Mouse (Mus musculus) testis, adult 2 months (tissue): Measurements from ENCODE around the gene Smurf1. TPM values are rescaled to one million over a fixed set of nuclear protein-coding genes. Genes with fewer than 3 reads are reported as not detected.
A peak's percentile ranks its signal among the peaks of the same experiment; 100 is the strongest.

Source experiments
- H3K27ac ChIP-seq: fragments of 200-500 bp; 2 replicates; pipeline ENCODE4 v1.5.1; 2012; ENCODE audit warnings: low read depth, low read length; ENCODE audit not compliant: control insufficient read depth, insufficient read depth
- H3K27me3 ChIP-seq: fragments of 200-500 bp; 2 replicates; pipeline ENCODE4 v1.6.1; 2012; ENCODE audit warnings: mild to moderate bottlenecking, low read length, moderate library complexity; ENCODE audit not compliant: control insufficient read depth, insufficient read depth
- H3K36me3 ChIP-seq: fragments of 200-500 bp; 2 replicates; pipeline ENCODE4 v1.6.1; 2012; ENCODE audit warnings: mild to moderate bottlenecking, low read length; ENCODE audit not compliant: control insufficient read depth, insufficient read depth
- H3K4me1 ChIP-seq: fragments of 200-500 bp; 2 replicates; pipeline ENCODE4 v1.6.1; 2012; ENCODE audit warnings: low read length; ENCODE audit not compliant: control insufficient read depth, insufficient read depth
- H3K4me3 ChIP-seq: fragments of 200-500 bp; 2 replicates; pipeline ENCODE4 v1.5.1; 2012; ENCODE audit warnings: low read depth, mild to moderate bottlenecking, low read length, moderate library complexity, mixed read lengths; ENCODE audit not compliant: control insufficient read depth
- CTCF ChIP-seq: fragments of 200-500 bp; IDR thresholded peaks from 2 replicates; pipeline ENCODE4 v1.5.1; 2012; ENCODE audit warnings: low read depth, mild to moderate bottlenecking, inconsistent platforms, low read length, moderate library complexity; ENCODE audit not compliant: control insufficient read depth, insufficient read depth, insufficient replicate concordance
- POLR2A ChIP-seq: fragments of 200-500 bp; IDR thresholded peaks from 2 replicates; pipeline ENCODE4 v1.6.1; 2012; ENCODE audit warnings: low read depth, mild to moderate bottlenecking, inconsistent platforms, low read length, moderate library complexity; ENCODE audit not compliant: control insufficient read depth
- polyA plus RNA-seq: library from polyadenylated mRNA; depleted of rRNA; stranded (reverse); fragments of >200 nt; gene quantifications from 2 replicates; pipeline ENCODE4 v1.2.3, GENCODE M21; 2012

The Smurf1 gene
- polyA plus RNA-seq, 1 experiment = 30.4 TPM

GRCm38 (mm10) chr5:144915828-144916227 is 49.8 kb downstream of the Smurf1 start:
- TF ChIP-seq CTCF (no peak), POLR2A (no peak)
- no peaks in the 10 kb centered on the region for H3K36me3 ChIP-seq
- H3K4me3 ChIP-seq = no peak overlapping the region
- no peaks in the 10 kb centered on the region for H3K27me3 ChIP-seq
- H3K27ac ChIP-seq = no peak overlapping the region
- peaks cover 14% of the 10 kb centered on the region for H3K4me1 ChIP-seq

- no peak overlapping the region for H3K27ac ChIP-seq
- no peaks in the 10 kb centered on the region for H3K36me3 ChIP-seq
- TF ChIP-seq CTCF (no peak), POLR2A (no peak)
- H3K27me3 ChIP-seq = no peaks in the 10 kb centered on the region
- H3K4me3 ChIP-seq = no peak overlapping the region
- peaks cover 6% of the 10 kb centered on the region for H3K4me1 ChIP-seq
These were observed 51.2 kb downstream of the Smurf1 start for GRCm38 (mm10) chr5:144914433-144914906.

GRCm38 (mm10) chr5:144913923-144914322 is 51.7 kb downstream of the Smurf1 start:
- H3K4me3 ChIP-seq = no peak overlapping the region
- H3K27me3 ChIP-seq = no peaks in the 10 kb centered on the region
- no peak for TF ChIP-seq CTCF
- no peak for TF ChIP-seq POLR2A
- H3K36me3 ChIP-seq = no peaks in the 10 kb centered on the region
- no peak overlapping the region for H3K27ac ChIP-seq
- peaks cover 6% of the 10 kb centered on the region for H3K4me1 ChIP-seq

- H3K36me3 ChIP-seq = no peaks in the 10 kb centered on the region
- H3K4me3 ChIP-seq = no peak overlapping the region
- no peak for TF ChIP-seq CTCF
- TF ChIP-seq POLR2A = no peak
- H3K27me3 ChIP-seq = no peaks in the 10 kb centered on the region
- H3K4me1 ChIP-seq = peaks cover 8% of the 10 kb centered on the region
- no peak overlapping the region for H3K27ac ChIP-seq
These were observed 52.3 kb downstream of the Smurf1 start for GRCm38 (mm10) chr5:144913361-144913760.

- Histone ChIP-seq H3K27ac (no peak overlapping the region), H3K36me3 (no peaks in the 10 kb centered on the region)
These were observed 52.9 kb downstream of the Smurf1 start for GRCm38 (mm10) chr5:144912519-144913310.

GRCm38 (mm10) chr5:144909521-144909920 is 56.1 kb downstream of the Smurf1 start:
- Histone ChIP-seq H3K36me3 (no peaks in the 10 kb centered on the region), H3K4me1 (peaks cover 6% of the 10 kb centered on the region), H3K4me3 (no peak overlapping the region), H3K27me3 (no peaks in the 10 kb centered on the region), H3K27ac (peak overlapping the region; percentile 29; the same call in 1 of the 2 replicates)
- TF ChIP-seq POLR2A = no peak
- no peak for TF ChIP-seq CTCF

More at GRCm38 (mm10) chr5:144912519-144913310, 52.9 kb downstream of the Smurf1 start:
- peaks cover 8% of the 10 kb centered on the region for H3K4me1 ChIP-seq
- H3K27me3 ChIP-seq = no peaks in the 10 kb centered on the region
- TF ChIP-seq POLR2A = no peak
- TF ChIP-seq CTCF = no peak
- H3K4me3 ChIP-seq = no peak overlapping the region

- no peak overlapping the region for H3K4me3 ChIP-seq
- H3K36me3 ChIP-seq = no peaks in the 10 kb centered on the region
- TF ChIP-seq CTCF (peak; percentile 6; the same call in 1 of the 2 replicates), POLR2A (no peak)
- no peaks in the 10 kb centered on the region for H3K27me3 ChIP-seq
- H3K27ac ChIP-seq = no peak overlapping the region
- peaks cover 8% of the 10 kb centered on the region for H3K4me1 ChIP-seq
These were observed 58.1 kb downstream of the Smurf1 start for GRCm38 (mm10) chr5:144907591-144907990.
